Mouse (Mus musculus) limb, embryonic 14.5 days (tissue): ENCODE measurements around the gene Hic2. TPM values are rescaled to one million over a fixed set of nuclear protein-coding genes. Genes with fewer than 3 reads are reported as not detected.

Experiments used
- ATAC-seq: fragments of 200-750 bp; cut with Nextera tagmentation; 2 replicates; pipeline ENCODE4 v1.8.0; 2017; ENCODE audit warnings: low read depth, moderate number of reproducible peaks, moderate TSS enrichment; ENCODE audit not compliant: low FRiP score
- DNase-seq: peaks from one replicate; pipeline ENCODE4 v3.0.0-alpha.2; 2015; ENCODE audit warnings: low spot score
- H3K27ac ChIP-seq: fragments of 300-500 bp; sonication (generic); replicated peaks from 2 replicates; pipeline ENCODE4 v1.5.1; 2014; ENCODE audit warnings: low read depth, mild to moderate bottlenecking, low read length, moderate library complexity, mixed read lengths
- H3K27me3 ChIP-seq: fragments of 300-500 bp; sonication (generic); 2 replicates; pipeline ENCODE4 v1.6.1; 2014; ENCODE audit warnings: low read length, mixed read lengths; ENCODE audit not compliant: control insufficient read depth, insufficient read depth
- H3K36me3 ChIP-seq: fragments of 300-500 bp; sonication (generic); 2 replicates; pipeline ENCODE4 v1.6.1; 2014; ENCODE audit warnings: mild to moderate bottlenecking, low read length, moderate library complexity, mixed read lengths; ENCODE audit not compliant: control insufficient read depth, insufficient read depth
- H3K4me1 ChIP-seq: fragments of 300-500 bp; sonication (generic); 2 replicates; pipeline ENCODE4 v1.6.1; 2014; ENCODE audit warnings: antibody characterized with exemption, low read length, mixed read lengths; ENCODE audit not compliant: control insufficient read depth, insufficient read depth
- H3K4me2 ChIP-seq: fragments of 300-500 bp; sonication (generic); replicated peaks from 2 replicates; pipeline ENCODE4 v1.6.1; 2014; ENCODE audit warnings: low read depth, mild to moderate bottlenecking, low read length, moderate library complexity; ENCODE audit not compliant: severe bottlenecking
- H3K4me3 ChIP-seq: fragments of 300-500 bp; sonication (generic); replicated peaks from 2 replicates; pipeline ENCODE4 v1.5.1; 2014; ENCODE audit warnings: low read length
- H3K9ac ChIP-seq: fragments of 300-500 bp; sonication (generic); 2 replicates; pipeline ENCODE4 v1.6.1; 2014; ENCODE audit warnings: mild to moderate bottlenecking, low read depth, low read length, moderate library complexity; ENCODE audit not compliant: severe bottlenecking
- H3K9me3 ChIP-seq: fragments of 300-500 bp; sonication (generic); 2 replicates; pipeline ENCODE4 v1.6.1; 2016; ENCODE audit warnings: low read length; ENCODE audit not compliant: control insufficient read depth
- POLR2A ChIP-seq: fragments of 200-500 bp; IDR thresholded peaks from 2 replicates; pipeline ENCODE4 v1.8.0; 2012; ENCODE audit warnings: inconsistent platforms, mild to moderate bottlenecking, moderate library complexity, borderline replicate concordance; ENCODE audit not compliant: insufficient read depth, insufficient read length; ENCODE audit errors: extremely low read depth
- WGBS: fragments of 180-500 bp; shearing (Covaris S2); extraction: QIAGEN DNeasy Blood & Tissue Kit; methylation state at CpG from one replicate; pipeline ENCODE4 v1.1.7; 2014; 5-methylcytosine and 5-hydroxymethylcytosine counted together
- polyA plus RNA-seq, 2 experiments: library from polyadenylated mRNA; depleted of rRNA in 1 of 2; stranded (reverse) in 1 of 2; unstranded in 1 of 2; fragments of >200 nt; fragmentation: Nextera tagmentation in 1 of 2; extraction: Ambion mirVana in 1 of 2; gene quantifications; 2 replicates each; pipeline versions ENCODE4 v1.2.1 to v1.2.3; 2012 to 2014

Gene Hic2
- polyA plus RNA-seq, 2 experiments, result 4.6 to 7.8 TPM

DNA sequence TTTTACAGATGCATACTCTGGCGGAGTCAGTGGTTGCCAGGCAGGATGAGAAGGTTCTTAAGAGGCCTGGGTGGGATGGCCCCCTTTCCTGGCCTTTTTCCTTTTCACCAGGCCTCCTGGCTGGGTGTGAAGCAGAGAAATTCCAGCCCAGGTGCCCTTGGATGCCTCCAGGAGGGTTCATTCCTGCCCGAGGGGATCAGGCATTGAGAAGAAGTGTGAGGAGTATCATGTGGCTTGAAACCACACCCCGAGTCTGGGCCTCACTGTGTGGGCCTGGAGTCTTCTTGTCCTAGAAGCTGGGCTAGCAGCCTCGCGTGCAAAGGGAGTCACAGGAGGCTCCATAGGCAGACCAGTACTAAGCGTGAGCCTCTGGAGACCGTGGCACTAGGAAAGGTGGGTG, 19.5 kb downstream of the Hic2 start:
- ATAC-seq (no peak), DNase-seq (no peak)
- Histone ChIP-seq H3K4me1 (peaks cover 33% of the 10 kb centered on the region), H3K4me2 (no peak overlapping the region), H3K27ac (no peak overlapping the region), H3K36me3 (peaks cover 23% of the 10 kb centered on the region), H3K4me3 (no peak overlapping the region), H3K27me3 (no peaks in the 10 kb centered on the region), H3K9me3 (no peaks in the 10 kb centered on the region), H3K9ac (no peak overlapping the region)
- 53% methylated on average over 7 of the region's 7 CpGs for WGBS
- TF ChIP-seq POLR2A, result no peak

DNA sequence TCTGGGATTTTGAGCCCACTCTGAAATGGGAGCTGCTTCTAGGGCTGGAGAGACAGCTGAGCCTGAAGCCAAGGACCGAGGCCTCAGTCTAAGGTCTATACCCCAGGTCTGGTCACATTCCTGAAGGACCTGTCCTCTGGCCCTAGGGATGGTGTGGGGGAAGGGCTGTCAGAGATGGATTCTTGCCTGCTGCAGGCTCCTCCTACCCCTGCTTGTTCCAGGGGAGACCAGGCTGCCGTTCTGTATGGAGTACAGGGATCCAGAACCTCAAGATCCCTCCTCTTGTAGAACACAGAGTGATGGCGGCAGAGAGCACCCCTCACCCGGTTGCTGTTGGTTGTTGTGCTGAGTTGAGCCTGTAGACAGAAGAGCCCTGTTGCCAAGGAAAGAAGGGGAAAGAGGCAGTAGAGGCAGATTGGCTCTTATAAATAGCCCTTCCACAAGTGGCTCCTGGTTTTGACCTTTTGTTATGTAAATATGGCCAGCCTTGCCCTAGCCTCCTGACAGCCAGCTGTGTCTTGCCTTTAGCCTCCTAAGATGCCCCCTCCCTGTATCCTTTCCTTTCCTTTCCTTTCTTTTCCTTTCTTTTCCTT, 20.7 kb downstream of the Hic2 start:
- Histone ChIP-seq H3K4me2 (no peak overlapping the region), H3K9ac (no peak overlapping the region), H3K4me1 (peaks cover 33% of the 10 kb centered on the region), H3K27ac (no peak overlapping the region), H3K27me3 (no peaks in the 10 kb centered on the region), H3K4me3 (no peak overlapping the region), H3K36me3 (peaks cover 35% of the 10 kb centered on the region), H3K9me3 (no peaks in the 10 kb centered on the region)
- ATAC-seq (no peak), DNase-seq (no peak)
- no peak for TF ChIP-seq POLR2A
- WGBS, result 38% methylated on average over 4 of the region's 4 CpGs

DNA sequence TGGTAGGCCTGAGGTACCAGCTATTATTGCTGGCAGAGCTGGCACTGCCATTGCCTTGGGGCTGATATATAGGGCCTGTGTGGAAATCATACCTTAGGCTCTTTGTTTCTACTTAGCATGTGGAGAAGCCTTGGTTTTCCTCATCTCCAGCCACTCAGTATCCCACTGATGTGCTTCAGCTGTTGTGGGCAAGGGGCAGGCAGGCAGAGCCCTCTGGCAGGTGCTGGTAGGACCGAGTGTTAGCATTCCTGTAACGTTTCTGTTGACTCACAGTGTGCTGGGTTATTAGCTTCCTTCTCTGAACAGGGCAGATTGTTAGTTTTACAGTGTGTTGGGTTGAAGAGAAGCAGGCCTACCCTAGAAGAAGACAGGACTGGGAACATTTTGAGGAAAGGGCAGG, 21.9 kb downstream of the Hic2 start:
- H3K27ac ChIP-seq, result no peak overlapping the region
- H3K4me2 ChIP-seq, result no peak overlapping the region
- H3K9ac ChIP-seq, result no peak overlapping the region
- ATAC-seq (no peak), DNase-seq (no peak)
- H3K4me1 ChIP-seq, result peaks cover 33% of the 10 kb centered on the region
- 50% methylated on average over 2 of the region's 2 CpGs for WGBS
- no peaks in the 10 kb centered on the region for H3K9me3 ChIP-seq
- no peak overlapping the region for H3K4me3 ChIP-seq
- peaks cover 42% of the 10 kb centered on the region for H3K36me3 ChIP-seq
- H3K27me3 ChIP-seq, result no peaks in the 10 kb centered on the region
- no peak for TF ChIP-seq POLR2A

DNA sequence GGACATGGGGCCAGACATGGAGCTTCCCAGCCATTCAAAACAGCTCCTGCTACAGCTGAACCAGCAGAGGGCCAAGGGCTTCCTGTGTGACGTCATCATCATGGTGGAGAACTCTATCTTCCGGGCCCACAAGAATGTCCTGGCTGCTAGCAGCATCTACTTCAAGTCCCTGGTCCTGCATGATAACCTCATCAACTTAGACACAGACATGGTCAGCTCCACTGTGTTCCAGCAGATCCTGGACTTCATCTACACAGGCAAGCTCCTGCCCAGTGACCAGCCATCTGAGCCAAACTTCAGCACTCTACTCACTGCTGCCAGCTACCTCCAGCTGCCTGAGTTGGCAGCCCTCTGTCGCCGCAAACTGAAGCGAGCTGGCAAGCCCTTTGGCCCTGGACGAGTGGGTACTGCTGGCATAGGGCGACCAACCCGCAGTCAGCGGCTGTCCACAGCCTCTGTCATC, 24.0 kb downstream of the Hic2 start:
- H3K9me3 ChIP-seq, result no peaks in the 10 kb centered on the region
- no peak overlapping the region for H3K27ac ChIP-seq
- WGBS, result 89% methylated on average over 9 of the region's 9 CpGs
- H3K9ac ChIP-seq, result no peak overlapping the region
- DNase-seq (no peak), ATAC-seq (no peak)
- H3K4me2 ChIP-seq, result no peak overlapping the region
- H3K27me3 ChIP-seq, result no peaks in the 10 kb centered on the region
- no peak overlapping the region for H3K4me3 ChIP-seq
- peaks cover 46% of the 10 kb centered on the region for H3K36me3 ChIP-seq
- peaks cover 20% of the 10 kb centered on the region for H3K4me1 ChIP-seq
- no peak for TF ChIP-seq POLR2A

DNA sequence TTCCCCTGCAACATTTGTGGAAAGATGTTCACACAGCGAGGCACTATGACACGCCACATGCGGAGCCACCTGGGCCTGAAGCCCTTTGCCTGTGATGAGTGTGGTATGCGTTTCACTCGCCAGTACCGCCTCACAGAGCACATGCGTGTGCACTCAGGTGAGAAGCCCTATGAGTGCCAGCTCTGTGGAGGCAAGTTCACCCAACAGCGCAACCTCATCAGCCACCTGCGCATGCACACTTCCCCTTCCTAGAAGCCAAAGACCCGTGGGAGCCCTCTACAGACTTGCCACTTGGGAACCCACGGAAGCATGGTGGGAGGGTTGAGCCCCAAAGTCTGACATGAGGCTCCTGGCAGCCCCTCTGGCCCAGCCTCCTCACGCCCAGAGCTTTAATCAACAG, 25.5 kb downstream of the Hic2 start:
- Histone ChIP-seq H3K36me3 (peaks cover 46% of the 10 kb centered on the region), H3K27me3 (no peaks in the 10 kb centered on the region), H3K27ac (no peak overlapping the region), H3K4me2 (no peak overlapping the region), H3K9ac (no peak overlapping the region), H3K9me3 (no peaks in the 10 kb centered on the region), H3K4me3 (no peak overlapping the region), H3K4me1 (peaks cover 5% of the 10 kb centered on the region)
- no peak for ATAC-seq
- no peak for DNase-seq
- 95% methylated on average over 12 of the region's 12 CpGs for WGBS
- no peak for TF ChIP-seq POLR2A
